Mouse (Mus musculus): ENCODE measurements around the gene Sypl. TPM values are rescaled to one million over a fixed set of nuclear protein-coding genes. Genes with fewer than 3 reads are reported as not detected.

Gene Sypl
- polyA plus RNA-seq, 1 experiment = 148 TPM

GRCm38 (mm10) chr12:32919091-32919490 lies 34.6 kb upstream of the Sypl start:
- H3K27ac ChIP-seq (ENCODE audit: insufficient read depth, low read depth, low read length) = peak overlapping the region; percentile 39; the same call in 1 of the 2 replicates
- TF ChIP-seq CTCF (conservative IDR thresholded peaks at IDR 0.05; ENCODE audit: insufficient read depth, insufficient read length, low read depth, low read length) (0 out of 2 replicates have a peak, but pooled peaks have one; percentile 6), POLR2A (IDR thresholded peaks at IDR 0.05; ENCODE audit: low read depth, low read length) (no peak)
- no peak overlapping the region for H3K4me3 ChIP-seq (ENCODE audit: insufficient read depth, low read depth, low read length)
- WGBS = 57% methylated on average over 3 of the region's 3 CpGs
- no peaks in the 10 kb centered on the region for H3K27me3 ChIP-seq (replicated peaks; ENCODE audit: control insufficient read depth, insufficient read depth, low read length)
- peak; percentile 82 for DNase-seq
- peaks cover 22% of the 10 kb centered on the region for H3K4me1 ChIP-seq (ENCODE audit: control insufficient read depth, insufficient read depth, low read length)
- no peaks in the 10 kb centered on the region for H3K36me3 ChIP-seq (ENCODE audit: control insufficient read depth, insufficient read depth, low read length)

DNA sequence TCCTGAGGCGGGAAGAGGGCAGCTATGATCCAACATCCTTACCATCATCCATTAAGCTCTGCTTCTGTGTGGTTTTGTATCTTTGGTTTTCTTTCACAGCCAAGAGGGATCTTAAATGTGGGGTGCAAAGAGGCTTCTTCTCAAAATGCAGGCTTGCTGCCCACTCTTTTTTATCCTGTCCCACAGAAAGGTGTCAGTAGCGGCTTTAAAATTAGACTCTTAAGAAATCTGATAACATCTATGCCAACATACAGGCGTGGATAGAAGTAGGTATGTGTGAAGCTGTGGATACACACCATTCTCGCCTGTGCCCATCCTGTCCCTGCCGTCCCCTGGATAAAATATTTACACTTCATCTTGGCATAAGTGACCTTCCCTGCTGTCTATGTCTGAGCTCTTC lies 34.2 kb upstream of the Sypl start:
- Histone ChIP-seq H3K4me1 (ENCODE audit: control insufficient read depth, insufficient read depth, low read length) (peaks cover 23% of the 10 kb centered on the region), H3K27me3 (replicated peaks; ENCODE audit: control insufficient read depth, insufficient read depth, low read length) (no peaks in the 10 kb centered on the region), H3K27ac (ENCODE audit: insufficient read depth, low read depth, low read length) (peak overlapping the region; percentile 39), H3K4me3 (ENCODE audit: insufficient read depth, low read depth, low read length) (no peak overlapping the region), H3K36me3 (ENCODE audit: control insufficient read depth, insufficient read depth, low read length) (no peaks in the 10 kb centered on the region)
- no peak for TF ChIP-seq CTCF (conservative IDR thresholded peaks at IDR 0.05; ENCODE audit: insufficient read depth, insufficient read length, low read depth, low read length)
- TF ChIP-seq POLR2A (IDR thresholded peaks at IDR 0.05; ENCODE audit: low read depth, low read length) = no peak
- WGBS = 73% methylated on average over 5 of the region's 5 CpGs
- no peak for DNase-seq

DNA sequence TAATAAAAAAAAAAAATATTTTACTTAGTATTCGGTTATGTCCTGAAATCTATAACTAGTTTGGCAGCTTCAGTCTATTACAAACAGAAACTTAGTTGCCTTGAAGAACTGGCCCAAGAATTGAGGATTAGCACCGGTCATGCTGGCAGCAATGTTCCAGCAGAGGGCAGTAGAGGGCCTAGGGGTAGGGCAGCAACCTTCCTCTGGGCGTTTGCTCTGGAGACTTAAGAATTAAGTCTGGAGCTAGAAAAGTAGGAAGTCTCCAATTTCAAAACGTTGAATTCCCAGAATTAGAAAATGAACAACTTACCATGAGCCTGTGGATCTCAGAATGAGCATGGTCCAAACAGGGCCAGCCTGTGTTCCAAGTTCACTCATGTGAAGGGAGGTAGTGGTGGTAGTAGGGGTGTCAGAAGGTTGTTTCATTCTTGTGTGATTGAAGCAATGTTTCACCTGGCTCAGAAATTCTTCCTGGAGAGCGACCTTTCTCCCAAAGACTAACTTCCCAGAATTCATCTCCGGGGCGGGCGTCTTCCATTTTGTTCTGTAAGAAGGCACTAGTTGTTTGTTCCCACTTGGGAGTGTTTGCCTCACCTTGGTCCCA lies 33.4 kb upstream of the Sypl start:
- peak; percentile 91 for DNase-seq
- Histone ChIP-seq H3K36me3 (ENCODE audit: control insufficient read depth, insufficient read depth, low read length) (no peaks in the 10 kb centered on the region), H3K27ac (ENCODE audit: insufficient read depth, low read depth, low read length) (peak overlapping the region; percentile 78), H3K4me1 (ENCODE audit: control insufficient read depth, insufficient read depth, low read length) (peaks cover 25% of the 10 kb centered on the region), H3K27me3 (replicated peaks; ENCODE audit: control insufficient read depth, insufficient read depth, low read length) (no peaks in the 10 kb centered on the region), H3K4me3 (ENCODE audit: insufficient read depth, low read depth, low read length) (no peak overlapping the region)
- WGBS = 45% methylated on average over 8 of the region's 8 CpGs
- TF ChIP-seq POLR2A (IDR thresholded peaks at IDR 0.05; ENCODE audit: low read depth, low read length) (no peak), CTCF (conservative IDR thresholded peaks at IDR 0.05; ENCODE audit: insufficient read depth, insufficient read length, low read depth, low read length) (peak; percentile 96)

DNA sequence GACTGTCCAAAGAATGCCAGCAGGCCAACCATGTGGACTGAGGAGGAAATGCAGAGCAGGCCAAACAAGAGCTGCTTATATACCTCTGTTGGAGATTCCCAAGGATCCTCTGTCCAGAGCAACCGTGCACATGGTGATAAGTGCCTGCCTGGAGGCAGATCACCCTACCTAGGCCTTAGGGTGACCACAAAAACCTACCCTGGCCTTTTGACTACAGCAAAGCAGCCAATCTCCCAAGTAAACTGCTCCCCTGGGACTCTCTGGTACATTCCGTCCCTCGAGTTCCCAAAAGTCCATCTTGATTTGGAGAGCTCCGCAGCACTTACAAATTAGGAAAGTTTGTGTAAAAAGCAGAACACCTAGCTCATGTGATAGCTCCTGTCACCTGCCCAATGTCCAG lies 32.6 kb upstream of the Sypl start:
- TF ChIP-seq POLR2A (IDR thresholded peaks at IDR 0.05; ENCODE audit: low read depth, low read length) (no peak), CTCF (conservative IDR thresholded peaks at IDR 0.05; ENCODE audit: insufficient read depth, insufficient read length, low read depth, low read length) (no peak)
- Histone ChIP-seq H3K27me3 (replicated peaks; ENCODE audit: control insufficient read depth, insufficient read depth, low read length) (no peaks in the 10 kb centered on the region), H3K4me3 (ENCODE audit: insufficient read depth, low read depth, low read length) (no peak overlapping the region), H3K4me1 (ENCODE audit: control insufficient read depth, insufficient read depth, low read length) (peaks cover 25% of the 10 kb centered on the region), H3K36me3 (ENCODE audit: control insufficient read depth, insufficient read depth, low read length) (no peaks in the 10 kb centered on the region), H3K27ac (ENCODE audit: insufficient read depth, low read depth, low read length) (peak overlapping the region; percentile 78)
- 59% methylated on average over 4 of the region's 4 CpGs for WGBS
- DNase-seq = peak; percentile 49

- WGBS = 97% methylated on average over 7 of the region's 7 CpGs
- Histone ChIP-seq H3K27ac (ENCODE audit: insufficient read depth, low read depth, low read length) (no peak overlapping the region), H3K36me3 (ENCODE audit: control insufficient read depth, insufficient read depth, low read length) (no peaks in the 10 kb centered on the region), H3K27me3 (replicated peaks; ENCODE audit: control insufficient read depth, insufficient read depth, low read length) (no peaks in the 10 kb centered on the region), H3K4me1 (ENCODE audit: control insufficient read depth, insufficient read depth, low read length) (peaks cover 29% of the 10 kb centered on the region), H3K4me3 (ENCODE audit: insufficient read depth, low read depth, low read length) (no peak overlapping the region)
- no peak for DNase-seq
- TF ChIP-seq POLR2A (IDR thresholded peaks at IDR 0.05; ENCODE audit: low read depth, low read length) (no peak), CTCF (conservative IDR thresholded peaks at IDR 0.05; ENCODE audit: insufficient read depth, insufficient read length, low read depth, low read length) (no peak)
Observed at GRCm38 (mm10) chr12:32921532-32922131, 32.1 kb upstream of the Sypl start.

DNA sequence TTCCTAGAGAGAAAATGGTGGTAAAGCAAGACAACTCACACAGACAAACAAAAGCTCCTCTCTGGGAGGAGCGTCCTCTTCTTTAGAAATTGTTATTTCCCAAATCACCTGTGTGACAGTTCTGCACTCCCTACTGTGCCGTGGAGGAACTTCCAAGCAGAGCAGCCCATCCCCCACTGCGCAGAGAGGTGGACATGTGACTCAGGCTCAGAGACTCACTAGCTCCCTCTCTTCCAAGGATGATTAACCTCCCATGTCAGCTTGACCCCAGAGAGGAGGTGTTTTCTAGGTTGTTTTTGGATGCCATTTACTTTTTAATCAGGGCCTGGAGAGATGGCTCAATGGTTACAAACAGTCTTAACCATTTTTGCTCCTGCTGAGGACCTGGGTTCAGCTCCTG lies 29.4 kb upstream of the Sypl start:
- 47% methylated on average over 3 of the region's 3 CpGs for WGBS
- Histone ChIP-seq H3K36me3 (ENCODE audit: control insufficient read depth, insufficient read depth, low read length) (no peaks in the 10 kb centered on the region), H3K4me1 (ENCODE audit: control insufficient read depth, insufficient read depth, low read length) (peaks cover 33% of the 10 kb centered on the region), H3K27me3 (replicated peaks; ENCODE audit: control insufficient read depth, insufficient read depth, low read length) (no peaks in the 10 kb centered on the region), H3K4me3 (ENCODE audit: insufficient read depth, low read depth, low read length) (no peak overlapping the region), H3K27ac (ENCODE audit: insufficient read depth, low read depth, low read length) (no peak overlapping the region)
- DNase-seq = peak; percentile 78
- TF ChIP-seq POLR2A (IDR thresholded peaks at IDR 0.05; ENCODE audit: low read depth, low read length) (no peak), CTCF (conservative IDR thresholded peaks at IDR 0.05; ENCODE audit: insufficient read depth, insufficient read length, low read depth, low read length) (no peak)

- Histone ChIP-seq H3K4me3 (ENCODE audit: insufficient read depth, low read depth, low read length) (no peak overlapping the region), H3K27me3 (replicated peaks; ENCODE audit: control insufficient read depth, insufficient read depth, low read length) (no peaks in the 10 kb centered on the region), H3K4me1 (ENCODE audit: control insufficient read depth, insufficient read depth, low read length) (peaks cover 36% of the 10 kb centered on the region), H3K27ac (ENCODE audit: insufficient read depth, low read depth, low read length) (peak overlapping the region; percentile 48; the same call in 1 of the 2 replicates), H3K36me3 (ENCODE audit: control insufficient read depth, insufficient read depth, low read length) (no peaks in the 10 kb centered on the region)
- TF ChIP-seq CTCF (conservative IDR thresholded peaks at IDR 0.05; ENCODE audit: insufficient read depth, insufficient read length, low read depth, low read length) (no peak), POLR2A (IDR thresholded peaks at IDR 0.05; ENCODE audit: low read depth, low read length) (no peak)
- peak; percentile 72 for DNase-seq
- 51% methylated on average over 18 of the region's 18 CpGs for WGBS
Observed at GRCm38 (mm10) chr12:32926331-32927172, 27.1 kb upstream of the Sypl start.

All from kidney, adult 2 months (tissue).